Mouse (Mus musculus): ENCODE results near the gene Klhdc3. TPM values are rescaled to one million over a fixed set of nuclear protein-coding genes. Genes with fewer than 3 reads are reported as not detected.

The Klhdc3 gene
- polyA plus RNA-seq, 1 experiment from 2014 or later: 137 TPM

GRCm38 (mm10) chr17:46712442-46712841 is 31.7 kb upstream of the Klhdc3 start:
- H3K27ac ChIP-seq: 0 out of 2 replicates have a peak overlapping the region, but pooled peaks have one; percentile 73
- 70% methylated on average over 7 of the region's 7 CpGs for WGBS
- no peaks in the 10 kb centered on the region for H3K9me3 ChIP-seq
- H3K27me3 ChIP-seq: no peaks in the 10 kb centered on the region
- peaks cover 19% of the 10 kb centered on the region for H3K4me1 ChIP-seq
- peak overlapping the region; percentile 96 for H3K9ac ChIP-seq
- ATAC-seq (ENCODE audit: insufficient number of reproducible peaks, insufficient read depth, low FRiP score, low TSS enrichment): no peak
- H3K4me2 ChIP-seq (replicated peaks): peak overlapping the region; percentile 99
- H3K36me3 ChIP-seq: peaks cover 36% of the 10 kb centered on the region
- H3K4me3 ChIP-seq: peak overlapping the region; percentile 100

- ATAC-seq (ENCODE audit: insufficient number of reproducible peaks, insufficient read depth, low FRiP score, low TSS enrichment): peak; percentile 29; the same call in 1 of the 2 replicates
- Histone ChIP-seq H3K27ac (peak overlapping the region; percentile 73), H3K9me3 (no peaks in the 10 kb centered on the region), H3K9ac (peak overlapping the region; percentile 96), H3K4me2 (replicated peaks) (peak overlapping the region; percentile 99), H3K27me3 (no peaks in the 10 kb centered on the region), H3K4me3 (peak overlapping the region; percentile 100), H3K4me1 (peaks cover 19% of the 10 kb centered on the region), H3K36me3 (peaks cover 32% of the 10 kb centered on the region)
- 1% methylated on average over 75 of the region's 76 CpGs for WGBS
These were observed 31.0 kb upstream of the Klhdc3 start for GRCm38 (mm10) chr17:46711612-46712271.

- Histone ChIP-seq H3K9me3 (no peaks in the 10 kb centered on the region), H3K4me3 (peak within 1 kb of the TSS; percentile 100), H3K36me3 (peaks cover 25% of the 10 kb centered on the region), H3K27me3 (no peaks in the 10 kb centered on the region), H3K27ac (peak within 1 kb of the TSS; percentile 73), H3K4me1 (peaks cover 24% of the 10 kb centered on the region), H3K4me2 (replicated peaks) (peak within 1 kb of the TSS; percentile 99), H3K9ac (peak within 1 kb of the TSS; percentile 96)
- 7% methylated on average over 36 of the region's 36 CpGs for WGBS
- ATAC-seq (ENCODE audit: insufficient number of reproducible peaks, insufficient read depth, low FRiP score, low TSS enrichment): peak; percentile 83
These were observed 30.4 kb upstream of the Klhdc3 start, which contains the start of gene Pex6 for GRCm38 (mm10) chr17:46710959-46711597. Gene Pex6 (plus strand): TSS chr17:46711463.

GRCm38 (mm10) chr17:46706375-46707089 is 25.8 kb upstream of the Klhdc3 start:
- no peak overlapping the region for H3K4me2 ChIP-seq (replicated peaks)
- WGBS: 92% methylated on average over 14 of the region's 14 CpGs
- H3K9ac ChIP-seq: no peak overlapping the region

GRCm38 (mm10) chr17:46704887-46705835 is 24.4 kb upstream of the Klhdc3 start, which contains the start of gene Ppp2r5d:
Gene Ppp2r5d (minus strand): TSS chr17:46705111.
- ATAC-seq (ENCODE audit: insufficient number of reproducible peaks, insufficient read depth, low FRiP score, low TSS enrichment): peak; percentile 95
- H3K4me2 ChIP-seq (replicated peaks): peak within 1 kb of the TSS; percentile 86
- no peaks in the 10 kb centered on the region for H3K9me3 ChIP-seq
- no peaks in the 10 kb centered on the region for H3K27me3 ChIP-seq
- 0 out of 2 replicates have a peak, but pooled peaks cover 4% of the 10 kb centered on the region for H3K36me3 ChIP-seq
- H3K4me3 ChIP-seq: peak within 1 kb of the TSS; percentile 89
- H3K4me1 ChIP-seq: peaks cover 35% of the 10 kb centered on the region
- peak within 1 kb of the TSS; percentile 96 for H3K9ac ChIP-seq
- WGBS: 1% methylated on average over 48 of the region's 48 CpGs
- peak within 1 kb of the TSS; percentile 92 for H3K27ac ChIP-seq

More at GRCm38 (mm10) chr17:46706375-46707089, 25.8 kb upstream of the Klhdc3 start:
- peaks cover 40% of the 10 kb centered on the region for H3K4me1 ChIP-seq
- no peak overlapping the region for H3K27ac ChIP-seq
- 0 out of 2 replicates have a peak, but pooled peaks cover 2% of the 10 kb centered on the region for H3K36me3 ChIP-seq
- ATAC-seq (ENCODE audit: insufficient number of reproducible peaks, insufficient read depth, low FRiP score, low TSS enrichment): no peak
- H3K4me3 ChIP-seq: no peak overlapping the region
- no peaks in the 10 kb centered on the region for H3K9me3 ChIP-seq
- no peaks in the 10 kb centered on the region for H3K27me3 ChIP-seq

GRCm38 (mm10) chr17:46703971-46704886 is 23.5 kb upstream of the Klhdc3 start:
- Histone ChIP-seq H3K4me1 (peaks cover 35% of the 10 kb centered on the region), H3K27me3 (no peaks in the 10 kb centered on the region), H3K36me3 (peaks cover 12% of the 10 kb centered on the region), H3K4me3 (peak overlapping the region; percentile 89), H3K9me3 (no peaks in the 10 kb centered on the region), H3K27ac (peak overlapping the region; percentile 92), H3K4me2 (replicated peaks) (peak overlapping the region; percentile 86), H3K9ac (peak overlapping the region; percentile 96)
- ATAC-seq (ENCODE audit: insufficient number of reproducible peaks, insufficient read depth, low FRiP score, low TSS enrichment): peak; percentile 78
- WGBS: 5% methylated on average over 40 of the region's 41 CpGs

- 86% methylated on average over 5 of the region's 5 CpGs for WGBS
- peak overlapping the region; percentile 96; the same call in 1 of the 2 replicates for H3K9ac ChIP-seq
- 0 out of 2 replicates have a peak overlapping the region, but pooled peaks have one; percentile 89 for H3K4me3 ChIP-seq
- peak overlapping the region; percentile 86 for H3K4me2 ChIP-seq (replicated peaks)
- no peaks in the 10 kb centered on the region for H3K27me3 ChIP-seq
- ATAC-seq (ENCODE audit: insufficient number of reproducible peaks, insufficient read depth, low FRiP score, low TSS enrichment): no peak
- no peak overlapping the region for H3K27ac ChIP-seq
- H3K4me1 ChIP-seq: peaks cover 35% of the 10 kb centered on the region
- no peaks in the 10 kb centered on the region for H3K9me3 ChIP-seq
- peaks cover 28% of the 10 kb centered on the region for H3K36me3 ChIP-seq
These were observed 21.8 kb upstream of the Klhdc3 start for GRCm38 (mm10) chr17:46702506-46702905.

- ATAC-seq (ENCODE audit: insufficient number of reproducible peaks, insufficient read depth, low FRiP score, low TSS enrichment): no peak
- Histone ChIP-seq H3K4me2 (replicated peaks) (no peak overlapping the region; the same call in 1 of the 2 replicates), H3K27me3 (no peaks in the 10 kb centered on the region), H3K4me1 (peaks cover 35% of the 10 kb centered on the region), H3K27ac (no peak overlapping the region), H3K9ac (0 out of 2 replicates have a peak overlapping the region, but pooled peaks have one; percentile 31), H3K36me3 (peaks cover 32% of the 10 kb centered on the region), H3K4me3 (no peak overlapping the region), H3K9me3 (no peaks in the 10 kb centered on the region)
- 90% methylated on average over 12 of the region's 12 CpGs for WGBS
These were observed 21.4 kb upstream of the Klhdc3 start for GRCm38 (mm10) chr17:46702100-46702499.

GRCm38 (mm10) chr17:46701489-46701888 is 20.8 kb upstream of the Klhdc3 start:
- Histone ChIP-seq H3K36me3 (peaks cover 33% of the 10 kb centered on the region), H3K4me3 (no peak overlapping the region), H3K27ac (peak overlapping the region; percentile 46; the same call in 1 of the 2 replicates), H3K4me1 (peaks cover 34% of the 10 kb centered on the region), H3K9ac (peak overlapping the region; percentile 31; the same call in 1 of the 2 replicates), H3K27me3 (no peaks in the 10 kb centered on the region), H3K4me2 (replicated peaks) (no peak overlapping the region; the same call in 1 of the 2 replicates), H3K9me3 (no peaks in the 10 kb centered on the region)
- 86% methylated on average over 12 of the region's 12 CpGs for WGBS
- no peak for ATAC-seq (ENCODE audit: insufficient number of reproducible peaks, insufficient read depth, low FRiP score, low TSS enrichment)

- Histone ChIP-seq H3K27ac (no peak overlapping the region), H3K4me2 (replicated peaks) (no peak overlapping the region), H3K4me1 (peaks cover 24% of the 10 kb centered on the region), H3K27me3 (no peaks in the 10 kb centered on the region), H3K9me3 (no peaks in the 10 kb centered on the region), H3K9ac (no peak overlapping the region), H3K36me3 (peaks cover 38% of the 10 kb centered on the region), H3K4me3 (no peak overlapping the region)
- no peak for ATAC-seq (ENCODE audit: insufficient number of reproducible peaks, insufficient read depth, low FRiP score, low TSS enrichment)
- WGBS: 92% methylated on average over 3 of the region's 3 CpGs
These were observed 19.2 kb upstream of the Klhdc3 start for GRCm38 (mm10) chr17:46699912-46700311.

Measured in embryonic facial prominence, embryonic 12.5 days (tissue).